Mouse (Mus musculus) layer of hippocampus, adult 2 months (tissue): Measurements from ENCODE around the gene Plscr4. TPM values are rescaled to one million over a fixed set of nuclear protein-coding genes. Genes with fewer than 3 reads are reported as not detected.
A peak's percentile ranks its signal among the peaks of the same experiment; 100 is the strongest.

Source experiments
- DNase-seq, 2 experiments: peaks; one replicate each; pipeline ENCODE4 v3.0.0; 2022; ENCODE audit warnings: low spot score in 2 of 2
- H3K27ac ChIP-seq: fragments of 200-600 bp; 2 replicates; pipeline ENCODE4 v1.8.1; 2022
- H3K4me3 ChIP-seq: fragments of 200-600 bp; 2 replicates; pipeline ENCODE4 v1.8.1; 2022; ENCODE audit warnings: mild to moderate bottlenecking
- CTCF ChIP-seq: fragments of 200-600 bp; conservative IDR thresholded peaks from 2 replicates; pipeline ENCODE4 v1.8.1; 2022; ENCODE audit warnings: antibody characterized with exemption, mild to moderate bottlenecking, moderate library complexity
- total RNA-seq, 2 experiments: library from RNA; stranded (reverse); gene quantifications; 2 replicates each; pipeline ENCODE4 v1.2.3; 2021

The Plscr4 gene
- total RNA-seq, 2 experiments from 2014 or later = 3.7 to 4.0 TPM

- H3K27ac ChIP-seq = no peak overlapping the region
- H3K4me3 ChIP-seq = no peak overlapping the region
- no peak for TF ChIP-seq CTCF
- DNase-seq = no peak
Measured at GRCm38 (mm10) chr9:92530055-92530454, 72.9 kb downstream of the Plscr4 start.

GRCm38 (mm10) chr9:92537735-92538134 is 80.6 kb downstream of the Plscr4 start:
- no peak for TF ChIP-seq CTCF
- Histone ChIP-seq H3K27ac (no peak overlapping the region), H3K4me3 (no peak overlapping the region)
- peak; percentile 20 to 37 for DNase-seq

- no peak overlapping the region for H3K27ac ChIP-seq
- TF ChIP-seq CTCF = no peak
- no peak for DNase-seq
- no peak overlapping the region for H3K4me3 ChIP-seq
Measured at GRCm38 (mm10) chr9:92538216-92538615, 81.0 kb downstream of the Plscr4 start.

Other genes starting within 250 kb of the Plscr4 start
- 1 to 10 TPM; 1.4 to 1.7 TPM for gene Plscr1, start 207.6 kb upstream of the Plscr4 start, total RNA-seq
- 1 to 10 TPM; 2.6 to 3.1 TPM for gene Plscr2, start 181.8 kb upstream of the Plscr4 start, total RNA-seq
- not detected for gene 1700057G04Rik, start 148.0 kb upstream of the Plscr4 start, total RNA-seq
- 1 to 10 TPM; 7.6 to 8.1 TPM for gene Plod2, start 84.8 kb downstream of the Plscr4 start, total RNA-seq